Mouse (Mus musculus) CH12.LX (cell line): Measurements from ENCODE around the gene Pdzrn4. TPM values are rescaled to one million over a fixed set of nuclear protein-coding genes. Genes with fewer than 3 reads are reported as not detected.

Source experiments
- DNase-seq: peaks from one replicate; pipeline ENCODE4 v3.0.0-alpha.2; 2013; ENCODE audit errors: extremely low read depth
- H3K27ac ChIP-seq: 2 replicates; pipeline ENCODE4 v1.5.1; 2012; ENCODE audit warnings: low read depth, mild to moderate bottlenecking, control low read depth, moderate library complexity; ENCODE audit not compliant: insufficient read depth
- H3K27me3 ChIP-seq: replicated peaks from 2 replicates; pipeline ENCODE3; 2012; ENCODE audit warnings: inconsistent platforms
- H3K36me3 ChIP-seq, 2 experiments: replicated peaks in 1 of 2; 2 replicates each; pipeline versions ENCODE3 to v1.6.1; 2012; ENCODE audit warnings: inconsistent platforms in 1 of 2, low read length in 1 of 2, mild to moderate bottlenecking in 1 of 2, mixed read lengths in 1 of 2, moderate library complexity in 1 of 2; ENCODE audit not compliant: control insufficient read depth in 1 of 2, insufficient read depth in 1 of 2
- H3K4me1 ChIP-seq, 2 experiments: 2 replicates each; pipeline ENCODE4 v1.6.1; 2012; ENCODE audit warnings: inconsistent platforms in 1 of 2, moderate library complexity in 1 of 2; ENCODE audit not compliant: insufficient read depth in 2 of 2, control insufficient read depth in 1 of 2
- H3K4me2 ChIP-seq: 2 replicates; pipeline ENCODE4 v1.6.1; 2012; ENCODE audit warnings: low read depth, mild to moderate bottlenecking, control low read depth; ENCODE audit not compliant: poor library complexity, insufficient read depth, severe bottlenecking
- H3K4me3 ChIP-seq, 3 experiments: fragments of 150-350 bp in 1 of 3; sonication (generic) in 1 of 3; replicated peaks in 1 of 3; 2 replicates each; pipeline versions ENCODE3 to v1.5.1; 2011 to 2012; ENCODE audit warnings: low read depth in 2 of 3, low read length in 2 of 3, mild to moderate bottlenecking in 2 of 3, moderate library complexity in 2 of 3, control low read depth in 1 of 3, improper control_type of control experiment in 1 of 3, inconsistent platforms in 1 of 3, mixed read lengths in 1 of 3; ENCODE audit not compliant: poor library complexity in 1 of 3
- H3K79me2 ChIP-seq: replicated peaks from 2 replicates; pipeline ENCODE4 v1.6.1; 2012; ENCODE audit warnings: mild to moderate bottlenecking, moderate library complexity; ENCODE audit not compliant: control insufficient read depth, poor library complexity, insufficient read depth, severe bottlenecking; ENCODE audit errors: extremely low read depth
- H3K9ac ChIP-seq: 2 replicates; pipeline ENCODE4 v1.6.1; 2012; ENCODE audit warnings: low read depth, mild to moderate bottlenecking, control low read depth, moderate library complexity; ENCODE audit not compliant: insufficient read depth
- H3K9me3 ChIP-seq: replicated peaks from 2 replicates; pipeline ENCODE3; 2012; ENCODE audit warnings: low read length, inconsistent platforms, mixed read lengths
- BHLHE40 ChIP-seq: IDR thresholded peaks from 2 replicates; pipeline ENCODE4 v1.6.1; 2011; ENCODE audit warnings: mild to moderate bottlenecking, low read depth, low read length, improper control_type of control experiment
- CHD1 ChIP-seq: IDR thresholded peaks from 2 replicates; pipeline ENCODE4 v1.6.1; 2012; ENCODE audit warnings: low read depth, low read length, improper control_type of control experiment, inconsistent platforms
- CHD2 ChIP-seq: IDR thresholded peaks from 2 replicates; pipeline ENCODE4 v1.6.1; 2011; ENCODE audit warnings: low read length, improper control_type of control experiment
- CTCF ChIP-seq, 2 experiments: IDR thresholded peaks in 1 of 2; conservative IDR thresholded peaks in 1 of 2; 2 replicates each; pipeline ENCODE4 v1.5.1; 2011 to 2012; ENCODE audit warnings: low read depth in 2 of 2, low read length in 2 of 2, improper control_type of control experiment in 1 of 2, inconsistent platforms in 1 of 2, mild to moderate bottlenecking in 1 of 2, moderate library complexity in 1 of 2
- E2F4 ChIP-seq: IDR thresholded peaks from 2 replicates; pipeline ENCODE4 v1.6.1; 2011; ENCODE audit warnings: low read depth, low read length, improper control_type of control experiment; ENCODE audit not compliant: insufficient replicate concordance
- ELF1 ChIP-seq: IDR thresholded peaks from 2 replicates; pipeline ENCODE4 v1.6.1; 2014; ENCODE audit warnings: low read depth, mild to moderate bottlenecking, inconsistent platforms, low read length, improper control_type of control experiment
- ETS1 ChIP-seq: conservative IDR thresholded peaks from 2 replicates; pipeline ENCODE4 v1.6.1; 2012; ENCODE audit warnings: low read depth, mild to moderate bottlenecking, inconsistent platforms, low read length, improper control_type of control experiment, moderate library complexity
- GABPA ChIP-seq: IDR thresholded peaks from 2 replicates; pipeline ENCODE4 v1.6.1; 2012; ENCODE audit warnings: low read depth, low read length, improper control_type of control experiment, inconsistent platforms; ENCODE audit not compliant: insufficient replicate concordance
- KAT2A ChIP-seq: IDR thresholded peaks from 2 replicates; pipeline ENCODE4 v1.6.1; 2012; ENCODE audit warnings: low read length, improper control_type of control experiment, inconsistent platforms; ENCODE audit not compliant: insufficient replicate concordance
- MAX ChIP-seq: IDR thresholded peaks from 2 replicates; pipeline ENCODE4 v1.6.1; 2011; ENCODE audit warnings: low read length, improper control_type of control experiment
- MAZ ChIP-seq: IDR thresholded peaks from 2 replicates; pipeline ENCODE4 v1.6.1; 2012; ENCODE audit warnings: low read depth, mild to moderate bottlenecking, inconsistent platforms, low read length, improper control_type of control experiment, moderate library complexity
- MYC ChIP-seq: IDR thresholded peaks from 2 replicates; pipeline ENCODE4 v1.6.1; 2011; ENCODE audit warnings: low read depth, mild to moderate bottlenecking, improper control_type of control experiment, low read length
- NRF1 ChIP-seq: IDR thresholded peaks from 2 replicates; pipeline ENCODE4 v1.6.1; 2014; ENCODE audit warnings: low read depth, mild to moderate bottlenecking, inconsistent platforms, low read length, improper control_type of control experiment, moderate library complexity
- PAX5 ChIP-seq: IDR thresholded peaks from 2 replicates; pipeline ENCODE4 v1.6.1; 2012; ENCODE audit warnings: low read length, inconsistent platforms, mixed read lengths
- POLR2AphosphoS2 ChIP-seq: IDR thresholded peaks from 2 replicates; pipeline ENCODE4 v1.6.1; 2011; ENCODE audit warnings: low read depth, low read length, improper control_type of control experiment
- RCOR1 ChIP-seq: conservative IDR thresholded peaks from 2 replicates; pipeline ENCODE4 v1.6.1; 2012; ENCODE audit warnings: low read depth, mild to moderate bottlenecking, inconsistent platforms, low read length, improper control_type of control experiment
- SMC3 ChIP-seq: IDR thresholded peaks from 2 replicates; pipeline ENCODE4 v1.6.1; 2011; ENCODE audit warnings: low read depth, low read length, improper control_type of control experiment
- TBP ChIP-seq: conservative IDR thresholded peaks from 2 replicates; pipeline ENCODE4 v1.6.1; 2011; ENCODE audit warnings: low read depth, low read length, improper control_type of control experiment
- TCF12 ChIP-seq: IDR thresholded peaks from 2 replicates; pipeline ENCODE4 v1.6.1; 2014; ENCODE audit warnings: low read depth, mild to moderate bottlenecking, inconsistent platforms, low read length, improper control_type of control experiment
- USF2 ChIP-seq: conservative IDR thresholded peaks from 2 replicates; pipeline ENCODE4 v1.6.1; 2011; ENCODE audit warnings: low read depth, low read length, improper control_type of control experiment
- ZNF384 ChIP-seq: IDR thresholded peaks from 2 replicates; pipeline ENCODE4 v1.6.1; 2012; ENCODE audit warnings: low read depth, low read length, improper control_type of control experiment, inconsistent platforms
- dilution Hi-C: fragments of 300-500 bp; cut with MboI; formaldehyde crosslinking; loops from 2 replicates; pipeline ENCODE4 v1.14.3; 2020; ENCODE audit warnings: low sequenced_read_pairs; ENCODE audit not compliant: extremely low pct_unique_long_range_greater_than_20kb, extremely low pct_ligation_motif_present
- in situ Hi-C: fragments of 300-500 bp; cut with MboI; formaldehyde crosslinking; loops from 3 replicates; pipeline ENCODE4 v1.14.3; 2019; ENCODE audit warnings: low sequenced_read_pairs, low pct_ligation_motif_present, low pct_unique_long_range_greater_than_20kb, mixed read lengths
- polyA plus RNA-seq: library from polyadenylated mRNA; unstranded; fragments of >175 nt; gene quantifications from 2 replicates; pipeline ENCODE4 v1.2.1, GENCODE M21; 2012; ENCODE audit warnings: low read depth; ENCODE audit not compliant: insufficient read length
- total RNA-seq, 2 experiments: library from RNA; depleted of rRNA; stranded (reverse); fragments of 300-350 nt in 1 of 2; fragments of >200 nt in 1 of 2; gene quantifications; 2 replicates each; pipeline ENCODE4 v1.2.3; 2012 to 2014

Pdzrn4 gene
- total and polyA plus RNA-seq, 3 experiments: not detected

DNA sequence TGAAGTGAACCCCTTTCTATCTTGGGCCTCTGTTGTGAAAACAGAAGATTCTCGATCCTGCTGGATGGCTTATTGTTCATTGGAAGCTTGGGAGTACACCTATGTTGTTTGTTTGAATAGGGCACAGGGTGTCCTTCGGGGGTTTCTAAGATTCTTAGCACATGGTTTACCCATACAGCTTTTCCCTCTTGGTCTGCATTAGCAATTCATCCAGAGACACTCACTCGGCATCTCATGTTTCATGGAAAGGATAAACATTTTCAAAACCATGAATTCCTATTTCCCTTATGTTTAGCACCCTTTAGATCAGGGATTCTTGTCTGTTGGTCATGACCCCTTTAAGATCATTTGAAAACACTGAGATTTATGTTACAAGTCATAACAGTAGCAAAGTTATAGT, 159.0 kb downstream of the Pdzrn4 start:
- Histone ChIP-seq H3K27me3 (no peaks in the 10 kb centered on the region), H3K36me3 (no peaks in the 10 kb centered on the region), H3K4me1 (no peaks in the 10 kb centered on the region), H3K4me3 (no peak overlapping the region), H3K4me2 (no peak overlapping the region), H3K9me3 (peaks cover 62% of the 10 kb centered on the region), H3K79me2 (no peaks in the 10 kb centered on the region), H3K27ac (no peak overlapping the region), H3K9ac (no peak overlapping the region)
- dilution Hi-C loops (no loop called here), in situ Hi-C loops (no loop called here)
- DNase-seq: no peak
- TF ChIP-seq GABPA (no peak), POLR2AphosphoS2 (no peak), MAX (no peak), ETS1 (no peak), ZNF384 (no peak), RCOR1 (no peak), TBP (no peak), CTCF (conservative IDR thresholded peaks at IDR 0.05 in 1 of 2, IDR thresholded peaks at IDR 0.05 in 1 of 2; ENCODE audit: low read depth in 2 of 2, low read length in 2 of 2) (no peak), KAT2A (no peak), E2F4 (no peak)

DNA sequence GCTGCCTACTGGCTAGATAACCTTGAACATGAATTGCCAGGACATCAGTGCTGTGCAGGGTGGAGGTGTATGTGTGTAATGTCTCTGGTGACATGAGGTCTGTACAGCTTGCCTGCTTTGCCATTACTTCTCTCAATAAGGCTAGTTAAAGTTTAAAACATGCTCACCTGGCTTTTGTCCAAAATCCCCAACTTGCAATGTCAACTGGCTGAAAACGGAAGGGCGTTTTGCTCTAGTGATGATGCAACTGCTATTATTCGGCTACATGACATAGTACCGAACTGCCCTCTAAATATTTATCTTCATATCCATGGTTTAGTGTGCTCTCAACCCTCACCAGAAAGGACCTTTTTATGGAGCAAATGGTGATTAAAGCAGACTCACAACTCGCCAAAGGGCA, 161.9 kb downstream of the Pdzrn4 start:
- H3K27me3 ChIP-seq: no peaks in the 10 kb centered on the region
- in situ Hi-C loops: no loop called here
- H3K4me2 ChIP-seq: no peak overlapping the region
- no peaks in the 10 kb centered on the region for H3K36me3 ChIP-seq
- no peaks in the 10 kb centered on the region for H3K4me1 ChIP-seq
- no peak overlapping the region for H3K27ac ChIP-seq
- no peak for TF ChIP-seq MYC
- TF ChIP-seq, all 38 proteins: peak for 0
- Histone ChIP-seq H3K9ac (no peak overlapping the region), H3K9me3 (peaks cover 61% of the 10 kb centered on the region), H3K4me3 (no peak overlapping the region), H3K79me2 (no peaks in the 10 kb centered on the region)
- no peak for DNase-seq
- dilution Hi-C loops: no loop called here

DNA sequence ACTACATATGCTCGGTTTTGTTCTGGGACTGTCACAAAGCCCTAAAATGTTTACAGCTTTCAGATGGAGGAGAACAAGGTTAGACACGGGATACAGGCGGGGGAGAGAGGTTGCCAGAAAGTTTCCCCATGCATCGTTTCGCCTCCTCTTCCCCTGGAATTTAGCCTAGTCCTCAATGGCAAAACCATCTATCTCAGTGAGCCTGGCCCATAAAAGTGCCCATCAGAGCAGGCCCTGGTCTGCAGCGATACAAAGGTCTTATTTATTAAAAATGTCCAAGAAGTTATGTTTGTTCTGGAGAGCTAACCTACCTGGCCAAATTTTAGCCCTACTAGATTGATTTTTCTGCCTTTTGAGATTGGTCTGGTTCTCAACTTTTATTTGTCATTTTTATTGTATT, 165.5 kb downstream of the Pdzrn4 start:
- dilution Hi-C loops: no loop called here

More for the DNA sequence above, 165.5 kb downstream of the Pdzrn4 start:
- no peaks in the 10 kb centered on the region for H3K36me3 ChIP-seq
- in situ Hi-C loops: no loop called here
- H3K27me3 ChIP-seq: no peaks in the 10 kb centered on the region
- H3K79me2 ChIP-seq: no peaks in the 10 kb centered on the region
- H3K27ac ChIP-seq: no peak overlapping the region
- H3K9me3 ChIP-seq: peaks cover 59% of the 10 kb centered on the region
- no peak for DNase-seq
- H3K4me2 ChIP-seq: no peak overlapping the region
- no peak for TF ChIP-seq ELF1
- no peak for TF ChIP-seq E2F4
- no peak for TF ChIP-seq USF2
- TF ChIP-seq PAX5: no peak
- TF ChIP-seq KAT2A: no peak
- no peak for TF ChIP-seq CHD1
- TF ChIP-seq SMC3: no peak
- TF ChIP-seq TCF12: no peak
- no peak for TF ChIP-seq BHLHE40
- no peak for TF ChIP-seq MAZ
- TF ChIP-seq CHD2: no peak
- no peak for TF ChIP-seq NRF1
- H3K4me1 ChIP-seq: no peaks in the 10 kb centered on the region
- no peak overlapping the region for H3K9ac ChIP-seq
- H3K4me3 ChIP-seq: no peak overlapping the region
